Mouse (Mus musculus): ENCODE data around the gene Gnb3.
"Not testable (repeated sequence)": the region's sequence is repeated elsewhere in the genome, so short reads cannot be mapped to it uniquely, and the experiment has no call there.

Gnb3 gene

GRCm38 (mm10) chr6:124857840-124858530 lies 17.9 kb upstream of the Gnb3 start:
- no peak for DNase-seq (ENCODE audit: low read depth)

- peak; percentile 32 for DNase-seq (ENCODE audit: low read depth)
These were observed 17.1 kb upstream of the Gnb3 start, which contains the start of gene P3h3 for GRCm38 (mm10) chr6:124856916-124857839. P3h3 (minus strand) TSS chr6:124857752.

GRCm38 (mm10) chr6:124856321-124856720 lies 16.2 kb upstream of the Gnb3 start:
- DNase-seq (ENCODE audit: low read depth) = no peak

GRCm38 (mm10) chr6:124854647-124855046 lies 14.6 kb upstream of the Gnb3 start:
- no peak for DNase-seq (ENCODE audit: low read depth)

- no peak for DNase-seq (ENCODE audit: low read depth)
These were observed 10.5 kb upstream of the Gnb3 start for GRCm38 (mm10) chr6:124850535-124850934.

- peak; percentile 87 for DNase-seq (ENCODE audit: low read depth)
These were observed 7.2 kb upstream of the Gnb3 start for GRCm38 (mm10) chr6:124847305-124847704.

- DNase-seq (ENCODE audit: low read depth) = no peak
These were observed 270 bp downstream of the Gnb3 start for GRCm38 (mm10) chr6:124839805-124840204.

- DNase-seq (ENCODE audit: low read depth) = no peak
These were observed 3.7 kb downstream of the Gnb3 start for GRCm38 (mm10) chr6:124836411-124836810.

- no peak for DNase-seq (ENCODE audit: low read depth)
These were observed 4.5 kb downstream of the Gnb3 start for GRCm38 (mm10) chr6:124835531-124835930.

GRCm38 (mm10) chr6:124834512-124835081 lies 5.5 kb downstream of the Gnb3 start:
- DNase-seq (ENCODE audit: low read depth) = no peak

- DNase-seq (ENCODE audit: low read depth) = no peak
These were observed 8.4 kb downstream of the Gnb3 start for GRCm38 (mm10) chr6:124831649-124832048.

GRCm38 (mm10) chr6:124831199-124831598 lies 8.9 kb downstream of the Gnb3 start:
- DNase-seq (ENCODE audit: low read depth) = not testable (repeated sequence)

- DNase-seq (ENCODE audit: low read depth) = peak; percentile 93
These were observed 10.0 kb downstream of the Gnb3 start for GRCm38 (mm10) chr6:124829799-124830700.

- peak; percentile 99 for DNase-seq (ENCODE audit: low read depth)
These were observed 10.9 kb downstream of the Gnb3 start, which contains the start of the genes Usp5 and Cdca3 for GRCm38 (mm10) chr6:124828868-124829798. Usp5 (minus strand) TSS chr6:124829484. Cdca3 (plus strand) TSS chr6:124829547.

- DNase-seq (ENCODE audit: low read depth) = no peak
These were observed 11.9 kb downstream of the Gnb3 start for GRCm38 (mm10) chr6:124828101-124828592.

GRCm38 (mm10) chr6:124822049-124822448 lies 18.0 kb downstream of the Gnb3 start:
- DNase-seq (ENCODE audit: low read depth) = no peak

GRCm38 (mm10) chr6:124820891-124821290 lies 19.2 kb downstream of the Gnb3 start:
- no peak for DNase-seq (ENCODE audit: low read depth)

GRCm38 (mm10) chr6:124817971-124818370 lies 22.1 kb downstream of the Gnb3 start:
- no peak for DNase-seq (ENCODE audit: low read depth)

- no peak for DNase-seq (ENCODE audit: low read depth)
These were observed 22.5 kb downstream of the Gnb3 start for GRCm38 (mm10) chr6:124817563-124817962.

GRCm38 (mm10) chr6:124817125-124817524 lies 22.9 kb downstream of the Gnb3 start:
- no peak for DNase-seq (ENCODE audit: low read depth)

All from c-Kit-positive CD71-positive TER-119-negative erythroid progenitor cells, embryonic 14.5 days (primary cell).